Mouse (Mus musculus) midbrain, embryonic 12.5 days (tissue): ENCODE data around the gene Fam184b. TPM values are rescaled to one million over a fixed set of nuclear protein-coding genes. Genes with fewer than 3 reads are reported as not detected.

Experiments used
- ATAC-seq: fragments of 200-750 bp; cut with Nextera tagmentation; 2 replicates; pipeline ENCODE4 v1.8.0; 2017; ENCODE audit warnings: low read depth, moderate TSS enrichment, moderate library complexity; ENCODE audit not compliant: low FRiP score
- H3K27ac ChIP-seq: fragments of 300-500 bp; sonication (generic); replicated peaks from 2 replicates; pipeline ENCODE4 v1.5.1; 2016; ENCODE audit warnings: mild to moderate bottlenecking
- H3K27me3 ChIP-seq: fragments of 300-500 bp; sonication (generic); 2 replicates; pipeline ENCODE4 v1.6.1; 2016; ENCODE audit warnings: mild to moderate bottlenecking
- H3K36me3 ChIP-seq: fragments of 300-500 bp; sonication (generic); 2 replicates; pipeline ENCODE4 v1.6.1; 2016
- H3K4me1 ChIP-seq: fragments of 300-500 bp; sonication (generic); 2 replicates; pipeline ENCODE4 v1.6.1; 2016
- H3K4me2 ChIP-seq: fragments of 300-500 bp; sonication (generic); replicated peaks from 2 replicates; pipeline ENCODE4 v1.6.1; 2016; ENCODE audit warnings: mild to moderate bottlenecking, moderate library complexity
- H3K4me3 ChIP-seq: fragments of 300-500 bp; sonication (generic); 2 replicates; pipeline ENCODE4 v1.5.1; 2016; ENCODE audit warnings: mild to moderate bottlenecking
- H3K9ac ChIP-seq: fragments of 300-500 bp; sonication (generic); replicated peaks from 2 replicates; pipeline ENCODE4 v1.6.1; 2016; ENCODE audit warnings: mild to moderate bottlenecking, moderate library complexity
- H3K9me3 ChIP-seq: fragments of 300-500 bp; sonication (generic); 2 replicates; pipeline ENCODE4 v1.6.1; 2016; ENCODE audit warnings: mild to moderate bottlenecking
- WGBS: fragments of 180-500 bp; shearing (Covaris S2); methylation state at CpG from one replicate; pipeline ENCODE4 v1.1.7; 2016; 5-methylcytosine and 5-hydroxymethylcytosine counted together
- polyA plus RNA-seq: library from polyadenylated mRNA; unstranded; fragments of >200 nt; fragmentation: Nextera tagmentation; extraction: Ambion mirVana; gene quantifications from 2 replicates; pipeline ENCODE4 v1.2.1, GENCODE M21; 2016

Fam184b gene
- polyA plus RNA-seq, 1 experiment from 2014 or later: 0.65 TPM

DNA sequence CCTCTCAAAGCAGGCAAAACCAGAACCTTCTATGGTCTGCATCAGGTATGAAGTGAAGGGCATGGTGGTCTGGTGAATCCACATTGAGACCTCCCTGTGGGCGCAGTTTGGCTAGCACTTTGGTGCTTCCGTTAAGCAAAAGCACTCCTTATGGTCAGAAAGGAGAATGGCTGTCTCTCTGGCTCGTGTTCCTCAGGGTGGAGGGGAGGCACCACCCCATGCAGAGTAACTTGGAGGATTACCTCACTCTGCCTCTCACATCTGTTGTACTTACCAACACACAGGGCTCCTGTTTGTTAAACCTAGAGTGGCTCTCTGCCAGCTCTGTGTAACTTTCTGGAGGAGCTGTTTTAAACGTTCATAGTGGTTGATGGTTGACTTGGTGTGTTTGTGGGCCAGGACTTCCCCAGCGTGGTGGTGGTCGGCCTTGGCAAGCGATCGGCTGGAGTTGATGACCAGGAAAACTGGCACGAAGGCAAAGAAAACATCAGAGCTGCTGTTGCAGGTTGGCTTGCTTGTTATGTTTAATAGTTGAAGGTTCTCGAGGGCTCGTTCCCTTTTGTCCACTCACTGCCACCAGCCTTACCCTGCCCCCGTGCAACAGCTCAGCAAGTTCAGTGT, 142.4 kb downstream of the Fam184b start:
- Histone ChIP-seq H3K27me3 (no peaks in the 10 kb centered on the region), H3K9ac (no peak overlapping the region), H3K4me2 (no peak overlapping the region), H3K4me1 (peaks cover 14% of the 10 kb centered on the region), H3K4me3 (no peak overlapping the region), H3K9me3 (no peaks in the 10 kb centered on the region), H3K27ac (no peak overlapping the region), H3K36me3 (peaks cover 50% of the 10 kb centered on the region)
- no peak for ATAC-seq
- 91% methylated on average over 12 of the region's 12 CpGs for WGBS

DNA sequence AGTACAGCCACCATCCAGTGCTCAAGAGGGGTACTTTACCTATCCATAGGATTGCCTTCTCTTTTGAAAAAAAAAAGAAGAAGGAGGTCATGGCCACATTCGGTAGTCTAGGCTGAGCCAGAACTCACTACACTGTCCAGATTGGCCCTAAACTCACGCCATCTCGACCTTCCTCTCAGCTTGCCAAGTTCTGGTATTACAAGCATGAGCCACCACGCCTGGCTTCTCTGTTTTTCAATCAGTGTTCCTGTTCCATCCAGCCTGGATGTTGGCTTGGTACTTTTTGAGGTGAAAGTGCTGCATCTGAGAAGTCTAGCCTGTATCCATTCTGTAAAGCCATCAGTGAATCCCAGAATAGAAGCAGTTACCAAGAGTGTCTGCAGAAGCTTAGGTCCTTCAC, 142.9 kb downstream of the Fam184b start:
- Histone ChIP-seq H3K27ac (no peak overlapping the region), H3K36me3 (peaks cover 45% of the 10 kb centered on the region), H3K9ac (no peak overlapping the region), H3K4me1 (peaks cover 15% of the 10 kb centered on the region), H3K4me3 (no peak overlapping the region), H3K9me3 (no peaks in the 10 kb centered on the region), H3K27me3 (no peaks in the 10 kb centered on the region), H3K4me2 (no peak overlapping the region)
- ATAC-seq: no peak
- WGBS: 93% methylated on average over 4 of the region's 4 CpGs

DNA sequence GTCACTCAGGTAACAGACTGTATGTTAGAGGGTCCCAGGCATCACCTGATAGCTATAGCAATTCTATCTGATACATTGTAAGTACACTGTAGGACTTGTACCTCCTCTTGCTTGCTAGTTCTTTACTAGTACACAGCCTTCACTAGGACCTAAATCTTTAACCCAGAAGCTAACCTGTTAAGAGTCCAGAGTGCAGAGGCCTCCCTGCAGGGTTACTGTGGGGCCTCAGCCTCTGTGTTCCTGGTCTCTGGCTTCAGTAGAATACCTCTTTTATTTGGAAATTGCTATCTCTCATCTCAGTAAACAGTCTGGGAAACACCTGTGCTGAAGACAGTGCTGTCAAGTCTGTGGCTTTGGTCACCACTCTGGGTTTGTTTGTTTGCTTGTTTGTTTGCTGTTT, 143.4 kb downstream of the Fam184b start:
- H3K27me3 ChIP-seq: no peaks in the 10 kb centered on the region
- peaks cover 18% of the 10 kb centered on the region for H3K4me1 ChIP-seq
- H3K9me3 ChIP-seq: no peaks in the 10 kb centered on the region
- no peak overlapping the region for H3K27ac ChIP-seq
- no peak overlapping the region for H3K4me2 ChIP-seq
- no peak overlapping the region for H3K4me3 ChIP-seq
- peaks cover 42% of the 10 kb centered on the region for H3K36me3 ChIP-seq
- ATAC-seq: no peak
- H3K9ac ChIP-seq: no peak overlapping the region

DNA sequence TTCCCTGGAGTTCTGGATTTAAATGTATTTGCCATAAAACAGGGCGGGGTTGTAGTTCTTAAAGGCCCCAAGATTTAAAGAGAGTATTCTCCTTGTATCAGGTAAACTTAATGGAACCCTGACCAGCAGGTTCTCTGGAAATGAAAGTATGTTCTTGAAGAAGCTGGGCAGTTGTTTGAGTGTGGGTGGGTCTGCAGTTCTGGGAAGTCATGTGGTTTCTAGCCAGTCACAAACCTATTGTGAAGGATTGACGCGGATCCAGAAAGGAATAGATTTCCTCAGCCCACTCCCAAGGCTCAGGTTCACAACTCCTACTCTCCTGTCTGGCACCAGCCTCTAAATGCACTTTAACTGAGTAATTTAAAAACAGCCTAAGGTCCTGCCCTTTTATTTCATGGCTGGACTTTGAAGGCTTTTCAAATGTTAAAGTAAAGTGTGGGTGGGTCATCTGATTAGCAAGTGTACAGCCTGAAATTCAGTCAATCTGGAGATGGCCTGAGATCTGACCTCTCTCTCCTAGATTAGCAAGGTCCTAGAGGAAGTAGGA, 143.9 kb downstream of the Fam184b start:
- Histone ChIP-seq H3K4me3 (no peak overlapping the region), H3K9me3 (no peaks in the 10 kb centered on the region), H3K27me3 (no peaks in the 10 kb centered on the region), H3K27ac (no peak overlapping the region), H3K36me3 (peaks cover 38% of the 10 kb centered on the region), H3K9ac (no peak overlapping the region), H3K4me2 (no peak overlapping the region), H3K4me1 (peaks cover 18% of the 10 kb centered on the region)
- ATAC-seq: no peak
- 91% methylated on average over 3 of the region's 3 CpGs for WGBS

GRCm38 (mm10) chr5:45494093-45494755, 145.2 kb downstream of the Fam184b start:
- H3K4me3 ChIP-seq: peak overlapping the region; percentile 67
- no peak for ATAC-seq

GRCm38 (mm10) chr5:45493191-45494092, 146.0 kb downstream of the Fam184b start, which contains the start of gene Lap3:
Gene Lap3 (plus strand): TSS chr5:45493374.
- peak; percentile 97 for ATAC-seq
- Histone ChIP-seq H3K27ac (peak within 1 kb of the TSS; percentile 39; the same call in 1 of the 2 replicates), H3K4me3 (peak within 1 kb of the TSS; percentile 67), H3K36me3 (peaks cover 23% of the 10 kb centered on the region), H3K9me3 (no peaks in the 10 kb centered on the region), H3K4me2 (peak within 1 kb of the TSS; percentile 72), H3K4me1 (peaks cover 18% of the 10 kb centered on the region), H3K27me3 (no peaks in the 10 kb centered on the region), H3K9ac (peak within 1 kb of the TSS; percentile 62)
- WGBS: under 1% methylated on average over 77 of the region's 78 CpGs

More at GRCm38 (mm10) chr5:45494093-45494755, 145.2 kb downstream of the Fam184b start:
- Histone ChIP-seq H3K4me2 (peak overlapping the region; percentile 72), H3K27me3 (no peaks in the 10 kb centered on the region), H3K9me3 (no peaks in the 10 kb centered on the region), H3K27ac (no peak overlapping the region), H3K36me3 (peaks cover 29% of the 10 kb centered on the region), H3K4me1 (peaks cover 18% of the 10 kb centered on the region), H3K9ac (peak overlapping the region; percentile 62)
- WGBS: 72% methylated on average over 9 of the region's 9 CpGs

DNA sequence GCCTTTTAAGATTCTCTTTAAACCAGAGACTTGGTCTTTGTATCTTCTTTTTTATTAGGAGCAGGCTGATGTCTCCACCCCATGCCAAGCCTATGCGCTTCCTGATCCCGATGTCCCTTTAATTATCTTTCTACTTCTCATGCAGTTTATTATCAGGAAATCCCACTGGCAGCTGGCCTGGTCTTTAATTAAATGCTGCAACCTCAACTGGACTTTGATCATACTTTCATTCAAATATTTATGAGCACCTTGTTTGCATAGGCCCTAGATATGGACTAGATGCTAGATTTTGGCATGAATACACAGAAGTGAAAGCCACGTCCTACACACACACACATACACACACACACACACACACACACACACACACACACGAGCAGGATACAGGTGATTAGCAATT, 147.6 kb downstream of the Fam184b start:
- ATAC-seq: no peak

GRCm38 (mm10) chr5:45483654-45484053, 155.8 kb downstream of the Fam184b start:
- H3K27ac ChIP-seq: no peak overlapping the region
- H3K36me3 ChIP-seq: no peaks in the 10 kb centered on the region
- H3K27me3 ChIP-seq: no peaks in the 10 kb centered on the region
- H3K9ac ChIP-seq: no peak overlapping the region
- no peak overlapping the region for H3K4me3 ChIP-seq
- 86% methylated on average over 1 of the region's 1 CpGs for WGBS
- no peak for ATAC-seq
- H3K9me3 ChIP-seq: no peaks in the 10 kb centered on the region
- no peak overlapping the region for H3K4me2 ChIP-seq
- H3K4me1 ChIP-seq: no peaks in the 10 kb centered on the region

More for the DNA sequence above, 147.6 kb downstream of the Fam184b start:
- no peak overlapping the region for H3K9ac ChIP-seq
- no peak overlapping the region for H3K4me3 ChIP-seq
- H3K27me3 ChIP-seq: no peaks in the 10 kb centered on the region
- H3K27ac ChIP-seq: no peak overlapping the region
- H3K4me1 ChIP-seq: peaks cover 18% of the 10 kb centered on the region
- WGBS: 47% methylated on average over 4 of the region's 4 CpGs
- no peaks in the 10 kb centered on the region for H3K9me3 ChIP-seq
- no peak overlapping the region for H3K4me2 ChIP-seq
- peaks cover 7% of the 10 kb centered on the region; the same call in 1 of the 2 replicates for H3K36me3 ChIP-seq

DNA sequence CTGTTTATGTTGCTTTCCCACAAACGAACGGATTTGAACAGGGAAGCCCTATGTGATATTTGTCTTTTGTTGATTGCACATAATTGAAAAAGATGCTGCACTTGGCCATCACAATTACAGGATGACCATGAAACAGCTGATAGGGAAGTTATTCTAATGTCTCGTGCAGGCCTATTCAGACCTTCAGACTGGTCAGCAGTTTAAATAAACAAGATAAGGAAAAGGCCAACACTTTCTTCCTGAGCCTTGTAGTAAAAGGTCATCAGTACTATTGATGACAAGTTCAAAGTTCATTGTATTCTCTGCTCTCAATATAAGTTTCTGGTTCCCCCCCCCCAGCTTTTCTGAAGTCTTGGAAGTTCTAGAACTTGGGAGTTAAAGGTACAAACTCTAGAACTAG, 156.8 kb downstream of the Fam184b start:
- whole genome bisulfite sequencing: 75% methylated on average over 3 of the region's 3 CpGs
- Histone ChIP-seq H3K9me3 (no peaks in the 10 kb centered on the region), H3K4me3 (no peak overlapping the region), H3K9ac (no peak overlapping the region), H3K36me3 (no peaks in the 10 kb centered on the region), H3K27ac (no peak overlapping the region), H3K4me2 (no peak overlapping the region), H3K27me3 (no peaks in the 10 kb centered on the region), H3K4me1 (no peaks in the 10 kb centered on the region)
- ATAC-seq: no peak

DNA sequence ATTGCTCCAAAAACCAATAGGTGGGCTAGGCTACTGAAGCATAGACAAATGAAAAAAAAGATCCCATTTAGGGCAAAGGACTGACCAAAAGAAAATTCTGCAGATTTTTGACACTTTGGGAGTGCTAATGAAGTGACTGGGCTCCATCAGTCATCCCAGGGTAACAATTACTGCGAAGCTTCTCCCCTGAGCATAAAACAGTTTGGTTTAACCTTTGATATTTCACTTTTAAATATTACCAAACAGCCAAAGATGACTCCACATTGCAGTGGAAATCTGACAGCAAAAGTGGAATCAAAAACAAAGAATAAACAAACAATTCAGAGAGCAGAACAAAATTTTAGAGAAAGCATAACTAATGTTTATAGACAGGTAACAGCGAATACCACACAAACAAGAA, 158.3 kb downstream of the Fam184b start:
- Histone ChIP-seq H3K27me3 (no peaks in the 10 kb centered on the region), H3K36me3 (no peaks in the 10 kb centered on the region), H3K4me2 (no peak overlapping the region), H3K4me3 (no peak overlapping the region), H3K9me3 (no peaks in the 10 kb centered on the region), H3K9ac (no peak overlapping the region), H3K4me1 (no peaks in the 10 kb centered on the region; the same call in 1 of the 2 replicates), H3K27ac (no peak overlapping the region)
- no peak for ATAC-seq
- 89% methylated on average over 2 of the region's 2 CpGs for WGBS

GRCm38 (mm10) chr5:45480066-45480465, 159.3 kb downstream of the Fam184b start:
- Histone ChIP-seq H3K9ac (no peak overlapping the region), H3K4me1 (no peaks in the 10 kb centered on the region; the same call in 1 of the 2 replicates), H3K27ac (no peak overlapping the region), H3K36me3 (no peaks in the 10 kb centered on the region), H3K27me3 (no peaks in the 10 kb centered on the region), H3K4me3 (no peak overlapping the region), H3K4me2 (no peak overlapping the region), H3K9me3 (no peaks in the 10 kb centered on the region)
- WGBS: 91% methylated on average over 1 of the region's 1 CpGs
- no peak for ATAC-seq
